Mouse (Mus musculus): ENCODE data around the gene Zcwpw1.
"Not testable (repeated sequence)": the region's sequence is repeated elsewhere in the genome, so short reads cannot be mapped to it uniquely, and the experiment has no call there.

The Zcwpw1 gene

DNA sequence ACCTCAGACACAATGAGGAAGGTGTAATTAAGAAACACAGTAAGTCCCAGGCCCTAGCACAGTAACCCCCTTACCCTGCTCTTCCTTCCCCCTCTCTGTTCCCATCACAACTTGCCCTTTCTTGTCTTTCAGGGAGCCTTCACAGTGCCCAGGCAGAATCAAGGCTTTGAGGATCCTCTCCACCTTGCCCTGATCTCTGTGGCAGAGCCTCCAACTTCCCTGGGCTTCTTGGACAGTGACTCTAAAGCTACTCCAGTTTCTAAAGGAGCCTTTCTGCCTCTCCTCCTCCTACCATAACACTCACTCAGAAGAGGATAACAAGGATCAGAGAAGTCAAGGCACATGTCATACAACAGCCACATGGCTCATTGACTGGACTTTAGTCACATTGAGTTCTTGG is 49.0 kb downstream of the Zcwpw1 start:
- DNase-seq, result no peak

DNA sequence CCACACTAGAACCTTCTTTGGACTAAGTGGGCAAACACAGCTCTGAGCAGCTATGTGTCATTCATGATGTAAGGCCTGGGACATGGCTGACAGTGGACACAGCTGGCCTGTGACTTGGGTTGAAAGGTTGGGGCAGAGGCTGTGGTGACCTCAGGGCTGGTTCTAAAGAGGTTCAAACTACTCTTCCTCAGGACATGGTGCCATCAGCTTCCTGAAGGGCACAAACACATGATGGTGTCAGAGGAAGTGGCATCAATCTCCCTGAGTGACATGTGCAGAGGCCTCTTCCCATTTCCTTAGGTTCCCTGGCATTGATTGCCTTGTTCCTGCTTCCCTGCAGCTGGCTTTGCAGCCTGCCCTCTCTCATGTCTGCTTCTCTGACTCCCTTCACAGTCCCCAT is 49.5 kb downstream of the Zcwpw1 start:
- DNase-seq, result not testable (repeated sequence)

DNA sequence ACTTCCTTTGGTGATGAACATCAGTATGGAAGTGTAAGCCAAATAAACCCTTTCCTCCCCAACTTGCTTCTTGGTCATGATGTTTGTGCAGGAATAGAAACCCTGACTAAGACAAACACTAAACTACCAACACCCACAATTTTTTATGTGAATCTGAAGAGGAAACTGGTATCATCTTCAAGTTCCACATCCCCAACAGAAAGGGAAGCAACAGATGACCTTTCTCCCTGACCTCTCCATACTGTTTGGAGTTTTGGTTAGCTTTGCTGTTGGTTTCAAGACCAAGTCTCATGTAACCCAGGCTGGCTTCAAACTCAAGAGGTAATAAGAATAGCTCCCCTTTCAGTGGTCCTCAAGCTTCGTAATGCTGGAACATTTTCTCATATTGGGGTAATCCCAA is 62.7 kb downstream of the Zcwpw1 start:
- not testable (repeated sequence) for DNase-seq

DNA sequence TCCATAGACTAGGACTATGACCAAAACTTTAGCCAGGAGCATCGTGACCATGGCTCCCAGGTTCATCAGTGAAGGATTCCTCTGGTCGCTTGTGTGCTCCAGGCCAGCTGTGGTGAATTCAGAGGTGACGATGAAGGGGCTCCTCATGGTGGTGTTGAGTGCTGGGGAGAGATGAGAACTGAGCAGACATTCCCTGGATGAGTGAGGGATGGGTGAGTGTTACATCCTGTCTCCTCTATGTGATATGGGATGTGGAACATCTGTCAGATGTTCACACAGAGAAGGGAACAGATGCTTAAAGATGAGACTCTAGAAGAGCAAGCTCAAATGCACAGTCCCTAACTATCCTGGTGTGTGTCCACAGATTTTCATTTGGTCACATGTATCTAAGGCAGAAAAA is 67.3 kb downstream of the Zcwpw1 start:
- DNase-seq, result not testable (repeated sequence)

DNA sequence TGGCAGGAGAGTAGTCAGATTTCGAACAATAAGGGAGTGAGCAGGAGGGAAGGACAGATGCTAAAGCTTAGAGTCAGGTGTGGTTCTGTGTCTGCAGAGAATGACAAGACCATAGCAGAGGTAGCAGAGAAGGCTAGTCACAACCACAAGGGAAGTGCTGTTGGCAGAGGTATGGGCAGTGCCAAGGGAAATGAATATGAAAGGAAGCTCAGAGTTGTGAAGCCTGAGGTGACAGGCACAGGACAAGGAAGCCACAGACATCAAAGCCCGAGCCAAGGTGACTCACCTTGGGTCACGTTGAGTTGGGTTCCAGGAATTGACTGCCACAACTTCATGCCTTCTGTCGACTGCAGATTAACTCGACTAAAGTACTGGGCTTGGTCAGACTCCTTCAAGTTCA is 69.3 kb downstream of the Zcwpw1 start:
- DNase-seq, result not testable (repeated sequence)

DNA sequence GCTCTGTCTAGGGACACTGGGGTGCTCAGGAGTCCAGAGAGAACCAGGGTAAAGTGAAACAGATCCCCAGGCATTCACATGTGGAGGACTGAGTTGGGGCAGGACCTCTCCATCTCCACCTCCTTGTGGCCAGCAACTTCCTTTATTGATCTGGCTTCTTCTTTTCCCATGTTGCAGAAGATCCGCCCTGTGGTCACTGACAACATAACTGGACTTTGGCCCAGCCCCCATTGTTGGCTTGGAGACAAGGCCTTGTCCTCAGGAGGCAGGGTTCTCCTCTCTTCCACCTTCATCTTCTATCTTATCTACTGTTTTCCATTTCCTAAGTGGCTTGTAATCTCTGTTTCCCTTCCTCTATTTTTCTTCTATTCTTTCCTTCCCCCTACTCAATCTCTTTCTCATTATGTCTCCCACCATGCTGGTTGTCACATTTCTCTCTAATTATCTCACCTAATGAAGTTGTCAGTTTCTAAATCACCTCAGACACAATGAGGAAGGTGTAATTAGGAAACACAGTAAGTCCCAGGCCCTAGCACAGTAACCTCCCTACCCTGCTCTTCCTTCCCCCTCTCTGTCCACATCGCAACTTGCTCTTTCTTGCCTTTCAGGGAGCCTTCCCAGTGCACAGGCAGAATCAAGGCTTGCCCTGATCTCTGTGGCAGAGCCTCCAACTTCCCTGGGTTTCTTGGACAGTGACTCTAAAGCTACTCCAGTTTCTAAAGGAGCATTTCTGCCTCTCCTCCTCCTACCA is 70.5 kb downstream of the Zcwpw1 start, which contains the start of gene Pilrb1:
Gene Pilrb1, minus strand, starts transcription at position 147 of the 751 bp plus-strand sequence.
- DNase-seq, result not testable (repeated sequence)

DNA sequence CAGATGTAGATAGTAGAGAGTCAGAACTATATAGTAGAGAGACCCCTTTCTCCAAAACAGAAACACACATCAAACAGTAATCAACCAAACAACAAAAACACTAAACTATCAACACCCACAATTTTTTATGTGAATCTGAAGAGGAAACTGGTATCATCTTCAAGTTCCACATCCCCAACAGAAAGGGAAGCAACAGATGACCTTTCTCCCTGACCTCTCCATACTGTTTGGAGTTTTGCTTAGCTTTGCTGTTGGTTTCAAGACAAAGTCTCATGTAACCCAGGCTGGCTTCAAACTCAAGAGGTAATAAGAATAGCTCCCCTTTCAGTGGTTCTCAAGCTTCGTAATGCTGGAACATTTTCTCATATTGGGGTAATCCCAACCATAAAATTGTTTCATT is 76.4 kb downstream of the Zcwpw1 start:
- not testable (repeated sequence) for DNase-seq

DNA sequence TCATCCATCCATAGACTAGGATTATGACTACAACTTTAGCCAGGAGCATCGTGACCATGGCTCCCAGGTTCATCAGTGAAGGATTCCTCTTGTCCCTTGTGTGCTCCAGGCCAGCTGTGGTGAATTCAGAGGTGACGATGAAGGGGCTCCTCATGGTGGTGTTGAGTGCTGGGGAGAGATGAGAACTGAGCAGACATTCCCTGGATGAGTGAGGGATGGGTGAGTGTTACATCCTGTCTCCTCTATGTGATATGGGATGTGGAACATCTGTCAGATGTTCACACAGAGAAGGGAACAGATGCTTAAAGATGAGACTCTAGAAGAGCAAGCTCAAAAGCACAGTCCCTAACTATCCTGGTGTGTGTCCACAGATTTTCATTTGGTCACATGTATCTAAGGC is 81.0 kb downstream of the Zcwpw1 start:
- DNase-seq, result not testable (repeated sequence)

- DNase-seq, result not testable (repeated sequence)
These were observed 84.2 kb downstream of the Zcwpw1 start, which contains the start of gene Pilrb2 for GRCm38 (mm10) chr5:137871644-137872380. Gene Pilrb2, minus strand, starts transcription at chr5:137871815.

Data from cerebellum, adult 11-12 months (tissue).